Comparison of ENCODE assay signal across 26 mouse cellular contexts in the genomic region with DNA sequence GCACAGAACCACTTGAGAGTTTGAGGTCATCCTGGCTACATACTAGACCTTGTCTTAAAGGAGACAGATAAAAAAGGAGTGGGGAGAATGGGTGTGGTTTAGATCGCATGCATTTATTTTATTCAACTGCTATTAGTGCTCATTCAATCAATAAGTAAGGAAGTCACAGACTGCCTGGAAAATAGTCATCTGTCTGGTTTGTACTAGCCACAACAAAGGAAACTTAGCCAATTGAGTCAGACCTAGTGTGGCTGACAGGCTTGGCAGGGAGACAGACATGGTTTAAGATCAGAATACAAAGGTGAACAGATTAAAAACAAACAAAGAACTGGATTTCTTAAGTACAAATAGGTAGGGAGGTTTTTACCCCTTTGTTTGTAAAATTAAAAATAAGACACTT.
"Had no signal": no experiment of that assay in that cellular context is flagged by ENCODE, and none has a peak within 500 bp of the region (broad histone marks: within the 10 kb centered on the region; RNA-seq: fewer than 3 reads in every experiment).

No protein-coding gene starts in this region.

- ATAC-seq: hindbrain, embryonic 16.5 days; inflammation-experienced regulatory T-cells, adult 6 months; intestine, embryonic 15.5 days; intestine, postnatal 0 days; liver, embryonic 12.5 days had no signal

- H3K36me3 ChIP-seq: heart, embryonic 10.5 days; heart, embryonic 12.5 days; hindbrain, embryonic 10.5 days; hindbrain, embryonic 12.5 days; intestine, embryonic 15.5 days; limb, embryonic 10.5 days; limb, embryonic 12.5 days; liver, embryonic 12.5 days had no signal

- H3K27ac ChIP-seq: heart, embryonic 10.5 days; hindbrain, embryonic 10.5 days; hindbrain, embryonic 12.5 days; hindbrain, embryonic 14.5 days; intestine, embryonic 15.5 days; layer of hippocampus, adult 2 months; left cerebral cortex, adult 2 months; limb, embryonic 10.5 days; limb, embryonic 12.5 days; liver, embryonic 12.5 days had no signal

- H3K4me1 ChIP-seq: heart, embryonic 10.5 days; heart, embryonic 12.5 days; hindbrain, embryonic 10.5 days; hindbrain, embryonic 12.5 days; intestine, embryonic 15.5 days; limb, embryonic 10.5 days; limb, embryonic 12.5 days; liver, embryonic 12.5 days had no signal

- H3K9me3 ChIP-seq: heart, embryonic 10.5 days; heart, embryonic 12.5 days; hindbrain, embryonic 10.5 days; hindbrain, embryonic 12.5 days; intestine, embryonic 15.5 days; limb, embryonic 10.5 days; liver, embryonic 12.5 days had no signal

- H3K4me2 ChIP-seq: heart, embryonic 12.5 days; hindbrain, embryonic 12.5 days; hindbrain, embryonic 14.5 days; intestine, embryonic 15.5 days; limb, embryonic 12.5 days; liver, embryonic 12.5 days had no signal

- H3K9ac ChIP-seq: heart, embryonic 12.5 days; hindbrain, embryonic 12.5 days; hindbrain, embryonic 14.5 days; intestine, embryonic 15.5 days; limb, embryonic 12.5 days; liver, embryonic 12.5 days had no signal

- DNase-seq: gastrocnemius, adult 2 months; gastrocnemius, postnatal 10 days; gastrocnemius, postnatal 25 days; heart, adult 18-20 months; heart, postnatal 10 days; heart, postnatal 4 days; kidney, adult 18-20 months; kidney, adult 8-10 months; kidney, postnatal 10 days; kidney, postnatal 25 days; kidney, postnatal 4 days; liver had no signal

- H3K27me3 ChIP-seq: heart, embryonic 12.5 days; hindbrain, embryonic 12.5 days; intestine, embryonic 15.5 days; limb, embryonic 12.5 days; liver, embryonic 12.5 days had no signal

- H3K4me3 ChIP-seq: gastrocnemius, adult 2 months; heart, embryonic 10.5 days; heart, embryonic 12.5 days; hindbrain, embryonic 10.5 days; hindbrain, embryonic 12.5 days; intestine, embryonic 15.5 days; layer of hippocampus, adult 2 months; left cerebral cortex, adult 2 months; limb, embryonic 10.5 days; limb, embryonic 12.5 days; liver, embryonic 12.5 days had no signal
